Mouse (Mus musculus): ENCODE measurements around the gene Plekhb1. TPM values are rescaled to one million over a fixed set of nuclear protein-coding genes. Genes with fewer than 3 reads are reported as not detected.

Plekhb1 gene
- total RNA-seq, 2 experiments from 2014 or later, result not detected

DNA sequence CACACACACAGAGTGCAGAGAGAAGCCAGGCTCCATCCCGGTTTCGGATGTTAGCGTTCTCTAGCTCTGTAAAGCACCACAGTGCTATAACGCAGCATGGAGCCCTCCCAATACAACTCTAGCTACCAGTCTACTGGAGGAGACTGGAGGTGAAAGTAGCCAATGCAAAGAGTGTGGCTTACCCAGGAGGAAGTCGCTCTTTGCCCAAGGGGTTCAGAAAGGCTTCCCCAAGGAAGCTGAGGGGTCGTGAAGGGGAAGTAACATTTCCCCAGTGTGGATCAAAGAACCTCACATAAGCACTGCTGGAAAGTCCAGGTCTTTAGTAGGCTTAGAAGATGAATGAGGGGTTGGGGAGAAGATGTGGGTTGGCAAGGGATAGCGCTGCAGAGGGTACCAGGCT lies 950 bp downstream of the Plekhb1 start:
- no peak for ATAC-seq (replicated peaks; ENCODE audit: low FRiP score, poor library complexity, severe bottlenecking)

DNA sequence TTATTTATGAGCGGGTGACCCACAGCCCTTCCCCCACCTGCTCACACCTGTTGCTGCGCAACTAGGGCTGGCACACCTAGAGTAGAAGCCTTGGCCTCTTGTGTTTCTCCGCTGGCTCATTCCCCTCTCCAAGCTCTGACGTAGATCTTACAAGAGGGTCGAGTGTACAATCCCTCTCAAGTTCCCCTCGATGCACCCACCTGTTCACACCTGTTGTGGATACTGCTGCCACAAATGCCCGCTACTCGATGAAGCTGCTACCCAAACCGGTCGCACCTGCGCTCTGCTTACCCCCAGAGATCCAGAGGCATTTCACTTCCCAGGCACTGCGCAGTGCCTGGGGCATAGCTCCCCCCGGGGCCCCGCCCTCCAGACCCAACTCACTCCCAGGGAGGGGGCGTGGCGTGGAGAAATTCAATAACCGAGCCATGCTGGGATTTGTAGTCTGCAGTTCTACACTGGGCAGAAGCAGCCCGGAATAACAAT lies 4.1 kb downstream of the Plekhb1 start:
- no peak for ATAC-seq (replicated peaks; ENCODE audit: low FRiP score, poor library complexity, severe bottlenecking)

DNA sequence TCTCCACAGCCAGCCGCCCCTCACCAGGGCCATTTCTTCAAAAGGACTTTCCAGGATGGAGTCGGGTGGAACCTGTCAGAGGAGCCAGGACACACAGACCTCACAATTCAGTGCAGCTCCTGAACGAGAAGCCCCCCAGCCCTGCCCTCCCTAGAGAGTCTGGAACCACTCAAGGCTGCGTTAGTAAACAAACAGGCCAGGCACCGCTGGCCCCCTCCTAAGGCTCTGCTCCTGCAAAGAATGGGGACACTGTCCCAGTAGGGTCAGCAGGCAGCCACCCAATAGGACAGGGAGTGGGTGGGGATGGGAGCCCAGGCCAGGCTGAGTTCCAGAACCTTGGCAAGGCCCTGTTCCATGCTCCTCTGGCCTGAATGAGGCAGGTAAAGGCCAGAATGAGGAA lies 5.5 kb downstream of the Plekhb1 start:
- ATAC-seq (replicated peaks; ENCODE audit: low FRiP score, poor library complexity, severe bottlenecking), result no peak

DNA sequence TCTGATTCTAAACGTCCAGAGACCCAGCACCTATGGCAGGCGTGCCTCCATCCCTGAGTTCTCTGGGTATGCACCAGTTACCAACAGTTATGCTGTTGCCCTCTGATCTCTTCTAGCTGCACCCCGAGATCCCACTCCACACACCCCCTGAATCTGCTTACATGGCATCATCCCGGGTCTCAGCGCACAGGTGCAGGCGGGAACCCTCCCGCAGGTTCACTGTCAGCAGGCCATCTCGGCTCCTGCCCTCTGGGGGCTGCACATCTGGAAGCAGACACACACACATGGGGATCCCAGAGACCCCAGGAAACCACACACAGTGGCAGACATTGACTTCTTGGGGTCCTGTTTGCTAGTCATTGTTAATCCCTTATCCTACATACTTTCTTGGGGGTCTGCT lies 7.8 kb downstream of the Plekhb1 start:
- ATAC-seq (replicated peaks; ENCODE audit: low FRiP score, poor library complexity, severe bottlenecking), result no peak

DNA sequence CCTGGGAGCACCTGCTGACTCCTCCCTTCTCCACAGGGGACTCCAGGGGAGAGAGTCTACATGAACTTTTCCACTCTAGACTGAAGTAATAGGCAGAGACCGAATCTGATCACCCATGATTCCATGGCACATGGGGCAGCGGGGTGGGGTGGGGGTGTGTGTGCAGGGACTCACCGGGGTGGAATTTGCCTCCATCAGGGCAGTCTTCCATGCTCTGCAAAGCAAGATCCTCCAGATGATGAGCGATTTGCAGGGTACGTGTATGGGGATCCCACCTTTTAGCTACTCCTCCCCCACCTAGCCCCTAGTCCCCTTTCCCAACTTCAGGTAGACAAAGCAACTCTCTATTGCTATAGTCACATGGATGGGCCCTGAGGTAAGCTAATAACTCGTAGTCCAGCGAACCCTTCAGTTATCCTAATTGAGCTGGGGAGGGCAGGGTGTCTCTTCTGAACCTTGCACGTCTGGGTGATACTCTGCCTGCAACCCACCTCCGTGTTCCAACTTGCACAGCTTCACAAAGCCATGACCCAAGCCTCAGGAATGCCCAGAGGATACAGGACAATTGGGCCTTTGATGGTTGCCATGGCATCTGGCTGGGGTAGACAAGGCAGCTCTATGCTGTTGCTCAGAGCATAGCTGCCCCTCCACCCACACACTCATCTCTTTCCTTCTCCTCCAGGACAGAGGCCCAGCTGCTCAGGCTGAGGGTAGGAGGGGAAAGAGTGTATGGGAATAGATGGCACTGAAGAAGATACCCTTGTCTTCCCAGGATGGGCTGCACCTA lies 8.5 kb downstream of the Plekhb1 start:
- no peak for ATAC-seq (replicated peaks; ENCODE audit: low FRiP score, poor library complexity, severe bottlenecking)

DNA sequence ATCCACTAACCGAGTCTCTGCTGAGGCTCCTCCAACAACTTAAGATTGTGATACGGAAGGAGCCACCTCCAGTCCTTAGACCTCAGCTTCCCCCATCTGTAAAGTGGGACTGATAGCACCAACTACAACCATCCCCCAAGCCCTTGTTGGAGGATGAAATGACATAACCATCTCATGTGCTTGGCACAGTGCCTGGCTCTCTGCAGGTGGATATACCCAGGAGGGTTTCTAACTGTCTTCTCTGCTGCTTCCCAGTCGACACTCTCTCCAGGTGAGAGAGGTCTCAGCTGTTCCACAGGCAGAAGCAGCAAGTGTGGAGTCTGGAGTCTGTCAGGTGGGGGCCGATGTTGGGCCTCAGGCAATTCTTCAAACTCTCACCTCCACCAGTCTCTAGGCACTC lies 11.2 kb downstream of the Plekhb1 start:
- ATAC-seq (replicated peaks; ENCODE audit: low FRiP score, poor library complexity, severe bottlenecking), result no peak

DNA sequence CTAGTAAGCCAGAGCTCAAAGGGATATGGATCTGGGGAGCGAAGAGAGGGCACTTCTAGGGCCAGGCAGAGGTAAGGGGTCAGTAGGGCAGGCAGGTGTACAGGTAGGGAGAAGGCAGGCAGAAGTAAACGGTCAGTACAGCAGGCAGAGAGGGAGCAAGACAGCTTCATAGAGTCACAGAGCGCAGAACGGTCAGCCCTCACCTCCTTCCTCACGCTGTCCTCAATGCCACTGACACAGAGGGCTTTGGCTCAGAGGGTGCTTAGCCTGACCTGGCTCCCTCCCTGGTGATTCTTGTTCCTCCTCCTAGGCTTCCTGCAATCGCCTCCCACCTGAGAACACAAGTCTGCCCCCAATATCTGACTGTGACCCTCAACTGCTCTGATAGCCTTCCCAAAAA lies 11.8 kb downstream of the Plekhb1 start:
- no peak for ATAC-seq (replicated peaks; ENCODE audit: low FRiP score, poor library complexity, severe bottlenecking)

DNA sequence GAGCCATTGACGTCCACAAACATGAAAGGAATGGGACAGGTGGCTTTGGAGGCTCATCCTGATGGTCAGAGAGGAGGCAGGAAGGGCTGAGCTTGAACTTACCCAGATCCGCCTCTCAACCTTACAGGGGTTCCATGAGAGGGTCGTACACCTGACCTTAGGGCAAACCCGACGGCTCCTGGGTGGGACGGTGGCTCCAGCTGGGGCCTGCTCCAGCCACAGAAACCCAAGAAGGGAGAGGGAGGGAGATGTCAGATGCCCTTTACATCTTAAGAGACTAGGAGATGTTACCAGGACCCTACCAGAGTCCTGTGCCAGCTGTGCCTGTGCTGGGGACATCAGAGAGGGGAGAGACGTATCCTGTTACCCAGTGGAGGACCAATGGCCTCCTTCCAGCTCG lies 12.4 kb downstream of the Plekhb1 start:
- ATAC-seq (replicated peaks; ENCODE audit: low FRiP score, poor library complexity, severe bottlenecking), result no peak

DNA sequence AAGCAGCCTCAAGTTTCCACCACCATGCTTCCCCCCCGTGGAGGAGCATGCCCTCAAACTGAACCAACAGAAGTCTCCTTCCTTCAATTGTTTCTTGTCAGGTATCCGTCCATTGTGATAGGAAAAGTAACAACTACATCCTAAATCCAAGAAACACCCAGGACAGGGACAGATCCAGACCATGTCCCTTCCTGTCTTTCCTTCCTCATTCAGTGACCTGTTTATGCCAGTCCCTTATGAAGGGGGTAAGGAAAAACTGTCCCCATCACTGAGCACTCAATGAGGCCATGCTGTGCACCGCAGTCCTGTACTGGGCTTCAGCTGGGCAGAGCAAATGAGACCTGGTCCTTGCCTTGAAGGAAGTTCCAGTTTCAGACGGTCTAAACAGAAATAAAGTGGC lies 13.1 kb downstream of the Plekhb1 start:
- no peak for ATAC-seq (replicated peaks; ENCODE audit: low FRiP score, poor library complexity, severe bottlenecking)

DNA sequence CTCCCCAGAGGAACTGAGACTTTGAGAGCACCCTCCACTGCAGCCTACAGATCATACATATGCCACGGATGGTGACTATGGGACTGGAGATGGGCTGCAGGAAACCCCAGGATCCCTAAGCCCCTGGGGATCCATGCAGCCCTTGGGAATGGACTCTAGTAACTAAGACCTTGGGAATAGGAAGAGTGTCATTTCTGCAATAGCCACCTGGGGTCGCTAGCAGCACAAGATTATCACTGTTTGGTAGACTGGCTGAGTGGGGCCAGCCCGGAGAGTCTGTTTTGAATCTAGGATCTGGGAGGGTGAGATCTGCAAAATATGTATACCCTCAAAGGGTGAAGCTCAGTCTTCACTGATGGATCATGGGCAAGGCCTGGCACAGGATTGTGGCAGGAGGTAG lies 17.1 kb downstream of the Plekhb1 start:
- ATAC-seq (replicated peaks; ENCODE audit: low FRiP score, poor library complexity, severe bottlenecking), result peak; percentile 79

DNA sequence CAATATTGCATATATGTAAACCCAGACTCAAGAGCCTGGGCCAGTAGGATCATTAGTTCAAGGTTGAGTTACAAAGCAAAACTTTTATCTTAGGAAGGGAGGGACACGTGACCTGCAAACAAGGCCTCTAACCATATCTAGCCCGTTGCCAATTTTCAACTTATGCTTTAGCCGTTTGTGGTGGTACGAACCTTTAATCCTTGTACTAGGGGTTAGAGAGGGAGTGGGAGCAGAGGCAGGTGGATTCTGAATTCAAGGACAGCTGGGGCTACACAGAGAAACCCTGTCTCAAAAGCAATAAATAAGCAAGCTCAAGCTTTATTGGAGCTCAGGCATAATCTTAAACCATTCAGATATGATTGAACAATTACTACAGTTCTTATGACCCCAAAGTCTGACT lies 19.8 kb downstream of the Plekhb1 start:
- no peak for ATAC-seq (replicated peaks; ENCODE audit: low FRiP score, poor library complexity, severe bottlenecking)

DNA sequence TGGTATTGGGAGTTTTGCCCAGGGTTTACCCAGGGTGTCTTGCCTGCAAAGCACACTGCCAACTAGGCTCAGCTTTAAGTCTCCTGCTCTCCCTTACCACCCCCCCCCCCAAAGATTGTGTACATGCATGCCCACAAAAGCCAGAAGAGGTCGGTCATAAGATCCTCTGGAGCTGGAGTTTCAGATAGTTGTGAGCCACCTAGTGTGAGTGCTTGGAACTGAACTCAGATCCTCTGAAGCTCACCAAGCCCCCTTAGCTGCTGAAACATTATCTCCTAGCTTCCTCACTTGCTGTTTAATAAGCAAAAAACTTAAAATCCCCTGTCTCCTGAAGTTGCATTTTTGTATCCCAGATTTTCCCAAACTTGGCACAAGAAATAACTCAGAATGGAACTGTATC lies 24.6 kb downstream of the Plekhb1 start:
- peak; percentile 85 for ATAC-seq (replicated peaks; ENCODE audit: low FRiP score, poor library complexity, severe bottlenecking)

DNA sequence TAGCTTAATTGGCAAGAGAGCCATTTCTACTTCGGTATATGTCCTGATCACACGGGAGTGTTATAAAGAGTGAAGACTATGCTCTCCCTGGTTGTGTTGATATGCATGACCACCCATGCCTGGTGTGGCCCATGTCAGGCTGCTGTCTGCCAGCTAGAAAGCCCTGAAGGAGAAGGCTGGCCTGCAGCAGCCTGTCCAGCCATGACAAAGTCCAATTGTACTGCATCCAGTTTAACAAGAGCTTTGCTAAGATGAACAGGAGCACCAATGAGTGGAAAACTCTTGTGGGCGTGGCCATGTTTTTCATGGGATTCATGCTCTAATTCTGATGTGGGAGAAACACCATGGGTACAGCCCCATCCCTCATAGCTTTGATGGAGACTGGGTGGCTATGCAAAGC lies 37.7 kb downstream of the Plekhb1 start:
- ATAC-seq (replicated peaks; ENCODE audit: low FRiP score, poor library complexity, severe bottlenecking), result no peak

DNA sequence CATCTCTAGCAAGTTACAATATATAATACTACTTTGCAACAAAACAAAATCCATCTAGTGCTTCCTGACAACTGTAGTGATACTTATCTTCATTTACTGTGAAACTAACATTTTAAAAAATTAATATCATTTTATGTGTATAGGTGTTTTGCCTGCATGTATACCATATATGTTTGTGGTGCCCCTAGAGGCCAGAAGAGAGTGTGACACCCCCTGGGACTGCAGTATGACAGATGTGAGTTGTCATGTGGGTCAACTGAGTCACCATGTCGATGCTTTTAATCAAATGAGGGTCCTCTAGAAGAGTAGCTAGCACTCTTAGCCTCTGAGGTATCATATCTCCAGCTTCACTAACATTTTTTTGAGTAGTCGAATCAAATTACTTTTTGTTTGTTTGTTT lies 39.9 kb downstream of the Plekhb1 start:
- ATAC-seq (replicated peaks; ENCODE audit: low FRiP score, poor library complexity, severe bottlenecking), result peak; percentile 97

DNA sequence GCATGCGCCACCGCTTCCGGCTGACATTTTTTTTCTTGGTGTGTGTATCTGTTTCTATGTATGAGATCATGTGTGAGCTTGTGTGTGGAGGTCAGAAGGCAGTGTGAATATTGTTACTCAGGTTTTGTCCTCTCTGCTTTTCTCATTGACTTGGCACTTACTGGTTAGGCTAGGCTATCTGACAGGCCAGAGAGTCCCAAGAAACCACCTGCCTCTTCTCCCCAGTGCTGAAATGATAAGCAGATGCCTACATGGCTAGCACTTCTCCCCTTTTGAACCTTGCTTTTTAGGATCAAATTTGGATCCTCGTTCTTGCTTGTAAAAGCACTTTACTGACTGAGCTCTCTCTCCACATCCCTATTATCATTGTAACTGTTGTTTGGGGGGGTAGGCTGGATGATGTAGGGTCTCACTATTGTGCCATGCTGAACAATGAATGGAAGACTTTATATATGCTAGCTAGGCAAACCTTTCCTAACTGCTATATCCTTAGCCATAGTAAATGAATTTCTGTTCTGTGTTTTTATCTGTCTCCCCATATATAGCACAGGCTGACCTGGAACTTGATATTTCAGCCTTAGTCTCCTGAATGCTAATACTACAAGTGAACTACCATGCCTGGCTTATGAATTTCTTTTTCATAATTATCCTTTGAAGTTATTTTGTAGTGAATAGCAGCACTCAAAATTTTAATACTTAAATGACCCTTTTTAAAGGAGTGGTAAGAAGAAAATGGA lies 45.9 kb downstream of the Plekhb1 start:
- ATAC-seq (replicated peaks; ENCODE audit: low FRiP score, poor library complexity, severe bottlenecking), result peak; percentile 95

DNA sequence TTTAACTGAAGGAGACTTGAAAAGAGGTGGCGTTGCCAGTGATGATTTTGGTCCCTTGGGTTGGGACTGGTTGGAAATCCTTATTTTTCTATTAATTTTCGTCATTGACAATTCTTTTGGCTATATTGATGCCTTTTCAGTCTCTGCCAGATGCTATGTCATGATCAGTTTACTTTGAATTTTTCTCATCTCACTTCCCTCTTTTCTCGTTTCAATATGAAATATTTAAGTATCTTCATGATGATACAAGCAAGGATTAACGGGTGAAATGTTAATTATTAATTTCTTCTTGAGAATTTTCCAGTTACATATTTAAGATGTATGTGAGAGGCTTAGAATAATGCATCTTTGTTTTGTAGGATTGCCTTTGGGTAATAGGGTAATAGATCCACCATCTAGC lies 53.3 kb downstream of the Plekhb1 start:
- no peak for ATAC-seq (replicated peaks; ENCODE audit: low FRiP score, poor library complexity, severe bottlenecking)

DNA sequence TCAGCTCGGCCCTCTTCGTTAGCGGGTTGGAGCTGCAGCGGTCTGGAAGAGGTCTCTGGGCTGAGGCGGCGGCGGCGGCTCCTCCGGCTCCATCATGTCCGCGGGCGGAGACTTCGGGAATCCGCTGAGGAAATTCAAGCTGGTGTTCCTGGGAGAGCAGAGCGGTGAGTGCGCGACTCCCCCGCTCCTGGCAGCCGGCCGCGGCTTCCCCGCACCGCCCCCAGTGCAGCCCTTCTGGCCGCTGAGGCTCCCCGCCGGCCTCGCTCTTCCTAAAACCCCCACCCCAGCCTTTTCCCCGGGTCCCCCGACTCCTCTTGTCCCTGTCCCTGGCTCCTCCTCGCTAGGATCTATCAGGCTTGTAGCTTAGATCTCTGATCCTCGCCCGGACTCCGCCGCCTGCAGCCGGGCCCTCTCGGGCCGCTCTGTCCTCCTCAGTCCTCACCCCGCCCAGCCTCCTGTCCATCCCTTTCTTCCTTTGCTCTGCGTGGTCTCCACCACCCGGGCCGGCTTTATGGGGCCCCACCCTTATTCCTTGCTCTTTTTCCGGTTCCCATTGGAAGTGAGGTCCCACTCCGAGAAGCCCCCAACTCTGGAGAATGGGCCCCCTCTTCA lies 54.0 kb downstream of the Plekhb1 start, which contains the start of gene Mrpl48:
Gene Mrpl48, minus strand, starts transcription at position 172 of the 612 bp plus-strand sequence.
- ATAC-seq (replicated peaks; ENCODE audit: low FRiP score, poor library complexity, severe bottlenecking), result peak; percentile 60

DNA sequence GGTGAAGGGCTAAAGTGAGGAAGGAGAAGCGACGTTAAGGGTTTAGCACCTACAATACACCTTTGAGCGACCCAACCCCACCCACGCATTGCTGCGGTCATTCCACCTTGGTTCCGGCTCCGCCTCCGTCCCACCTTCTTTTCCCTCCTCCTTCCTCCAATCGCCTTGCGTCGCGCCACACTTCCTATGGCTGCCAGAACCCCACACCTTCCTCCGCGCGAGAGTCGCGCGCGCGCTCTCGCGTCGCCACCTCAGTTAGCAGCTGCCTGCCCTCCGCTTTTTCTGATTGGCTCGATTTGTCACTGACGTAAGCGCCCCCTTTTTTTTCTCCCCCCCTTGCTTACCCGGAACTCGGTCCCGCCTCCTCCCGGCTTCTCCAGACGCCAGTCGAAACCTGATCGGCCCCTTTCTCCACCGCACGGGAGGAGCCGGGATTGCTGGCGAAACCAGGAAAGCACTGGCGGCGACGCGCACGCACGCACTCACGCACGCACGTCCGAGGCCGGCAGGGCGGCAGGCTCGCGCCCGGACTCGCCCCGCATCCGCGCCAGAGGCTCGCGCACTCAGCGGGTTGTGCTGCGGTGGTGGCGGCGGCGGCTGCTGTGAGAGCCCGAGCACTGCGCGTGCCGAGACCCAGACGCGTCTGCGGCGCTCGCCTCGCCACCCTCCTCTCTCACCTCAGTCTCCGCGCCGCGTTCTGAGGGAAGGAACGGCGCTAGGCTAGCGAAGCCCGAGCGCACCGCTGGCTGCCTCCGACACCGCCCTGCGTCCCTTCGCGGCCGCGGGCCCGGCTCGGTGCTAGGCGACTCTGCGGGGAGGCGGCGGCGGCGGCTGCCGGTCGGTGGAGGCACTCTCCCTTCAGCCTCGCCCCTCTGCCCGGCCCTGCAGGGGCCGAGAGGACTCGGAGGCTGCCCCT lies 54.7 kb downstream of the Plekhb1 start, which contains the start of gene Rab6a:
Gene Rab6a, plus strand, starts transcription at position 197 of the 916 bp plus-strand sequence.
- ATAC-seq (replicated peaks; ENCODE audit: low FRiP score, poor library complexity, severe bottlenecking), result peak; percentile 93

DNA sequence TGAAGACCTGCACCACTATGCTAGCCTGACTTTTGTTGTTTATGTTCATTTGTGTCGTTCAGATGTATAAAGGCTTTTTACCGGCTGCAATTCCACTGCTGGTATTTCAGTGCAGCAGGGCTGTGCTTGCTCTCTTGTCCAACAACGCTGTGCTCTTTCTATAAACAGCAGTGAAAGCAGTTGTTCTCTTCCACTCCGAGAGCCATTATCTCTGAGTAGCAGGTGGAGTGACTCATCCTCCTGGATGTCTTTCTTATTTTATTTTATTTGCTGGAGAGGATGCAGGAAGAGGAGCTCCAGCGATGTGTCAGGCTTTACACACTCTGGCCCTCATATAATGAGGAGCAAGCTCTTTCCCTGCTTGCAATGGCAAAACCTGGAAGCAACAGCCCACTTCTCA lies 62.0 kb downstream of the Plekhb1 start:
- no peak for ATAC-seq (replicated peaks; ENCODE audit: low FRiP score, poor library complexity, severe bottlenecking)

DNA sequence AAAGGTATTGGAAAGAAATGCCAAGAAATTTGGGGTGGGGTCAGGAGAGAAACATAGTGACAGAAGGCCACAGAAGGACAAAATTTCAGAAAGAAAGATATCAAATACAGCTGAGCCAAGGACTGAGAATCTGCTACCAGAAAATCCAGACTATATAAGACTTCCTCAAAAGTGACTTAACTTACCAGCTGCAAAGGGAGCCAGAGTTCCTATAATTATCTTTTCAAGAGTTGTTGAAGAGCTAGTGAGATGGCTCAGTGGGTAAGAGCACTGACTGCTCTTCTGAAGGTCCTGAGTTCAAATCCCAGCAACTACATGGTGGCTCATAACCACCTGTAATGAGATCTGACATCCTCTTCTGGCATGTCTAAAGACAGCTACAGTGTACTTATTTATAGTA lies 68.9 kb downstream of the Plekhb1 start:
- ATAC-seq (replicated peaks; ENCODE audit: low FRiP score, poor library complexity, severe bottlenecking), result no peak

Data from erythroblast, adult 5-6 weeks (primary cell).